Mouse (Mus musculus): Measurements from ENCODE around the gene Kcnh8.

GRCm38 (mm10) chr17:52599141-52599540 is 3.4 kb upstream of the Kcnh8 start:
- TF ChIP-seq CTCF (IDR thresholded peaks at IDR 0.05; ENCODE audit: low read depth) (no peak), EP300 (IDR thresholded peaks at IDR 0.05; ENCODE audit: low read depth) (no peak)
